Mouse (Mus musculus): ENCODE data around the gene Sgcb. TPM values are rescaled to one million over a fixed set of nuclear protein-coding genes. Genes with fewer than 3 reads are reported as not detected.

Sgcb gene
- polyA plus RNA-seq, 1 experiment, result 48.6 TPM

DNA sequence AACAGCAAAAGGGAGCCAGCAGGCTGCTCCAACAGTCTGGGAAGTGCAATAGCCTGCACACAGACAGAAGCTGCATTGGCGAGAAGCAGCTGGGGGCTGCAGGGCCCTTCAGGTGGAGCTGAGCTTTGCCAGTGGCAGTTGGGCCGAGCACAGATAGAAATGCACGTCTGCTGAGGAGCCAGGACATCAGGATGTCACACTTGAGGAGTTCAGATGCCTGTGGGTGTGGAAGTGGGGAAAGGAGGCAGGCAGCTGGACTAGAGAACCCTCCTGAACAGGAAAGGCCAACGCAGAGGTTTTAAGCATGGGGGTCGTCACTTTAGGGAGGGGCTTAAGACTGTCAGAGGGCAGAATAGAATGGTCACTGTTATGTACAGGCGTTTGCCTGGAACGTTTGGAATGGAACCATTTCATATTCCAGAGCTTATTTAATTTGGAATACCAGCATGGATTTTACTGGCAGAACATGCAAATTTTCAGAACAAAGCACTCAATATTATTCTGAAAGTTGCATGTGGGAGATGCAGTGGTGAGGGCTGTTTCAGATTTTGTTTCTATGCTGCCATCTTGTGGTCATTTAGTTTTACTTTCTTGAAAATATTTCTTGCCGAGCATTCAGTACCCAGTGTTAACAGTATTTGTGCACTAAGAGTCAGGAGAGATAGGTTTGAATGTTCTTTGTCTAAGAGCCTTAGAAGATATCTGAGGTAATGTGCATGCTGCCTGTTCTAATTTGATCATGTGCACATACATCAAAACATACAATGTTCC is 10.1 kb downstream of the Sgcb start:
- no peak overlapping the region for H3K27ac ChIP-seq (ENCODE audit: insufficient read depth, low read length)

DNA sequence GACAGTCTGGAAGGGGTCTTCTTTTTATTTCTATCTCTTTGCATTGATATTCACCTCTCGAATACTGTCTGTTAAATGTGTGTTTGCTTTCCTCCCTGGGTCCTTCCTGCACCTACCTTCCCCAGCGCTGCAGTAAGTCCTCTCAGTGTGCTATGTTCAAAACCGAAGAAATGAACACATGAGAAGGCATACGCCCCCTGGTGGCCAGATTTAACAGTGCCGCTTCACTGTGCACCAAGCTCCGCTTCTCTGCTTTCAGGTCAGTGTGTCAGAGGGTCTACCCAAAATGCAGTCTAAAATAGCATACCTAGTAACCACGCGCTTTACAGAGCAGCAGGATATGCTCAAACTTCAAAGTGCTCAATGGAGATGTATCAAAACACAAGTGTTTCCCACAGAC is 14.4 kb downstream of the Sgcb start:
- H3K4me1 ChIP-seq (ENCODE audit: control insufficient read depth, insufficient read depth, low read length), result peaks cover 2% of the 10 kb centered on the region; the same call in 1 of the 2 replicates
- no peak overlapping the region for H3K27ac ChIP-seq (ENCODE audit: insufficient read depth, low read length)
- peak; percentile 76 for TF ChIP-seq CTCF (IDR thresholded peaks at IDR 0.05; ENCODE audit: extremely low read depth, insufficient read depth, low read length)
- no peak for TF ChIP-seq POLR2A (IDR thresholded peaks at IDR 0.05; ENCODE audit: extremely low read depth, insufficient read depth, low read length)
- no peak overlapping the region for H3K4me3 ChIP-seq (ENCODE audit: insufficient read depth, low read length)

More for the DNA sequence above, 10.1 kb downstream of the Sgcb start:
- H3K4me1 ChIP-seq (ENCODE audit: control insufficient read depth, insufficient read depth, low read length), result peaks cover 2% of the 10 kb centered on the region; the same call in 1 of the 2 replicates
- H3K4me3 ChIP-seq (ENCODE audit: insufficient read depth, low read length), result no peak overlapping the region
- TF ChIP-seq POLR2A (IDR thresholded peaks at IDR 0.05; ENCODE audit: extremely low read depth, insufficient read depth, low read length) (no peak), CTCF (IDR thresholded peaks at IDR 0.05; ENCODE audit: extremely low read depth, insufficient read depth, low read length) (no peak)

DNA sequence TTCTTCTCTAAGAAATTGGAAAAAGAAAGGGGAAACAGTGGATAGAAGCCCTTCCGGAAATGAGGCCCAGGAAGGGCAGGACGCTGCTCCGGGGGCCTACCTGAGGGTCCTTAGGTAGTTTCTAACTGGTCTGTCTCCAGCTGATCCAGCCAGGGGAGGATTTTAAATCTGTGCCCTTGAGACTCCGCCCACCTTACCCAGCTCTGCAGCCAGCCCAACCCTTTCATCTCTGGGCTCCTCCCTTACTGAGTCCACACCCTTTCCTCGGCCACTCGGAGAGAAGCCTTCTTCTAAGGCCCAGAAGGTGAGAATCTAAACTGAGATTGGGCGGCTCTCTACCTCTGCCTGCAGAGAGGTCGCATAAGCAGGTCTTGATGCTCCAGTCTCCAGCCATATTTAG is 15.3 kb downstream of the Sgcb start, which contains the start of gene Lrrc66:
Lrrc66 (minus strand) TSS at position 236 of the 400 bp plus-strand sequence.
- Histone ChIP-seq H3K4me1 (ENCODE audit: control insufficient read depth, insufficient read depth, low read length) (no peaks in the 10 kb centered on the region), H3K4me3 (ENCODE audit: insufficient read depth, low read length) (no peak within 1 kb of the TSS), H3K27ac (ENCODE audit: insufficient read depth, low read length) (no peak within 1 kb of the TSS)
- TF ChIP-seq POLR2A (IDR thresholded peaks at IDR 0.05; ENCODE audit: extremely low read depth, insufficient read depth, low read length) (no peak), CTCF (IDR thresholded peaks at IDR 0.05; ENCODE audit: extremely low read depth, insufficient read depth, low read length) (no peak)

DNA sequence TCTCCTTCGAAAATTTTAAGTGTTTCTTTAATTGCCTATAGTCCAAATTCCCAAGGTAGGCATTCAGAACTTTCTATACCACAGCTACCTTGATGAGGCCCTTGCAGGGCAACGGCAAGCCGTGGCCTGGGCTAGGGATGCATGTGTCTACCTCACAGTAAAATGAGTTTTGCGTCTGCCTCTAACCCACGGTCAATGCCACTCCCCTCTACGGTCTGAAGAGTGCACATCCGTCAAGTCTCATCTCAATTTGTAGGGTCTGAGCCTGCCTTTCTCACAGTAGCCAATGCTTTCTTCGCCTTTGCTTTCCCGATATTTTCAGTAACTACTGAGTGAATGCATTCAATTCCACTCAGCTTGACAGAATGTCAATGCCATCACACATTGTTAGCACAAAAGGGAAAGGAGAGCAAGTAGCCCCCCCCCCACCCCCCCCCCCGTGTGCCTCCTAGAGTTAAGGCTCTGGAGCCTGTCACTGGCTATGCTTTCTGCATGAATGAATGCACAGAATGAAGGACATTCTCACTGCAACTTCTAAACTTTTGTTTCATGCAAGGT is 16.5 kb downstream of the Sgcb start:
- Histone ChIP-seq H3K27ac (ENCODE audit: insufficient read depth, low read length) (no peak overlapping the region), H3K4me3 (ENCODE audit: insufficient read depth, low read length) (no peak overlapping the region), H3K4me1 (ENCODE audit: control insufficient read depth, insufficient read depth, low read length) (no peaks in the 10 kb centered on the region)
- TF ChIP-seq CTCF (IDR thresholded peaks at IDR 0.05; ENCODE audit: extremely low read depth, insufficient read depth, low read length) (no peak), POLR2A (IDR thresholded peaks at IDR 0.05; ENCODE audit: extremely low read depth, insufficient read depth, low read length) (no peak)

DNA sequence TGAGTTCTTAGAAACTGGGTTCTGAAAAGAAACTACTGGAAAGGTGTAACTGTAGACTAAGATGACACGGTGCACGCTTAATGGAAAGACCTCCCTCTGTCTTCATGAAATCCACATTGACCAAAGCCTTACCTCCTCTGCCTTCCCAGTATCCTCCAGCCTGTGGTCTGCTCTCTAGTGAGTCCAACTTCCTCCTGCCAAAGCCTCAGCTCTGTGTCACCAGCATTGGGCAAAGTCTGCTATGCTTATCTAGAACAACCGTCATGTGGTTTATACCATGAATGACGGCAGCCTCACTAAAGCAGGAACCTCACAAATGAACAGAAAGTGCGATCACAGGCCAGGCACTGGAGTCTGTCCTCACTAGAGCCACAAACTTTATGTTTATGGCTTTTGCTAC is 17.4 kb downstream of the Sgcb start:
- no peak overlapping the region for H3K4me3 ChIP-seq (ENCODE audit: insufficient read depth, low read length)
- no peaks in the 10 kb centered on the region for H3K4me1 ChIP-seq (ENCODE audit: control insufficient read depth, insufficient read depth, low read length)
- TF ChIP-seq POLR2A (IDR thresholded peaks at IDR 0.05; ENCODE audit: extremely low read depth, insufficient read depth, low read length) (no peak), CTCF (IDR thresholded peaks at IDR 0.05; ENCODE audit: extremely low read depth, insufficient read depth, low read length) (no peak)
- no peak overlapping the region for H3K27ac ChIP-seq (ENCODE audit: insufficient read depth, low read length)

DNA sequence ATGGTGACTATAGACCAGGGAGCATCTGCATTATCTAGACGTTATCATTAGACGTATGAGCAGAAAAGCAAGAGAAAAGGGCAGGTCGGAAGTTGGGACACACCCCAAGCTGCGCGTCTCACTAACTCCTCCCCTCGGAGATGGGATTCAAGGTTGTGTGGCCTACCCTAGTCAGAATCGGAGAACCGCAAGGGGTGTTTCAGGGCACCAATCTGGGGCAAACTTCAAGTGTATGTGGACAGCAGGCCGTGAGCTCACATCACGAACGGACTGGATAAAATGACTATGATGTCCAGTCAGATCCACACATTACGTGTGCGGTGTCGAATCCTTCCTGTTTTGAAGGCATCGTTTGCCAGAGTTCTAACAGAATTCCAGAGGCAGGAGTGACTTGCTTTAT is 19.6 kb downstream of the Sgcb start:
- H3K4me3 ChIP-seq (ENCODE audit: insufficient read depth, low read length), result no peak overlapping the region
- no peaks in the 10 kb centered on the region for H3K4me1 ChIP-seq (ENCODE audit: control insufficient read depth, insufficient read depth, low read length)
- no peak for TF ChIP-seq POLR2A (IDR thresholded peaks at IDR 0.05; ENCODE audit: extremely low read depth, insufficient read depth, low read length)
- no peak for TF ChIP-seq CTCF (IDR thresholded peaks at IDR 0.05; ENCODE audit: extremely low read depth, insufficient read depth, low read length)

DNA sequence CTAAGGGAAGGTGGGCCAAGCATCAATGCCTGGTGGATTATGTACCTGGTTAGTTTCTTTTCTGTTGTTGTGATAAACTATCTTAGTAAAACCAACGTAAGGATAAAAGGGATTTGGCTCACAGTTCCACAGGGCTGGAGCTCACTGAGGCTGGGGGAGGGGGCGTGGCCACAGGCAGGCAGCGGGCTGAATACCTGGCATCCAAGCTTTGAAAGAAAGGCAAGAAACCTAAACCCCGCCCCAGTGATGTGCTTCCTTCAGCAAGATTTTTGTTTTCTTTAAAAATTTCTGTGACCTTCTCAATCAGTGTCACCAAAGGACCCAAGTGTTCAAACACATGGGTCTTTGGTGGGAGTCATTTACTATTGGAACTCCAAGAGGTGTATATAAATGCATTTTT is 20.0 kb downstream of the Sgcb start:
- H3K27ac ChIP-seq (ENCODE audit: insufficient read depth, low read length), result no peak overlapping the region
- no peaks in the 10 kb centered on the region for H3K4me1 ChIP-seq (ENCODE audit: control insufficient read depth, insufficient read depth, low read length)
- no peak for TF ChIP-seq CTCF (IDR thresholded peaks at IDR 0.05; ENCODE audit: extremely low read depth, insufficient read depth, low read length)
- TF ChIP-seq POLR2A (IDR thresholded peaks at IDR 0.05; ENCODE audit: extremely low read depth, insufficient read depth, low read length), result no peak
- no peak overlapping the region for H3K4me3 ChIP-seq (ENCODE audit: insufficient read depth, low read length)

More for the DNA sequence above, 19.6 kb downstream of the Sgcb start:
- H3K27ac ChIP-seq (ENCODE audit: insufficient read depth, low read length), result no peak overlapping the region

DNA sequence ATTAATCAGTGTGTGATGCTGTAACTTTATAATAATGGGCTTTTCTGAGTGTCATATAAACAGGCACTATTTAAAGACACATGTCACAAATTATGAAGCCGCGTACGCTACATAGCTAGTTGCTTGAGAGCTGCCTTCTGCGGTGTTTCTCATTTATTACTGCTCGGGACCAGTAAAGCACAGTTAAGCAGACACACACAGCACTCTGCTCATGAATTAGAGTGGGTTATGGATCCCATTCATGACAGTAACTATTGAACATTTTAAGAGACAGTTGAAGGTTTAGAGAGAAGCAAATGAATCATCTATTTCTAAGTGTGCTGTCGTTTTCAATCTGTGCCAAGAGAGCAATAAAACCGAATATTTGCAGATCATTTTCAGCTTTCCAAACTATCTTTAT is 20.7 kb downstream of the Sgcb start:
- Histone ChIP-seq H3K4me3 (ENCODE audit: insufficient read depth, low read length) (no peak overlapping the region), H3K27ac (ENCODE audit: insufficient read depth, low read length) (no peak overlapping the region), H3K4me1 (ENCODE audit: control insufficient read depth, insufficient read depth, low read length) (no peaks in the 10 kb centered on the region)
- TF ChIP-seq CTCF (IDR thresholded peaks at IDR 0.05; ENCODE audit: extremely low read depth, insufficient read depth, low read length) (no peak), POLR2A (IDR thresholded peaks at IDR 0.05; ENCODE audit: extremely low read depth, insufficient read depth, low read length) (no peak)

DNA sequence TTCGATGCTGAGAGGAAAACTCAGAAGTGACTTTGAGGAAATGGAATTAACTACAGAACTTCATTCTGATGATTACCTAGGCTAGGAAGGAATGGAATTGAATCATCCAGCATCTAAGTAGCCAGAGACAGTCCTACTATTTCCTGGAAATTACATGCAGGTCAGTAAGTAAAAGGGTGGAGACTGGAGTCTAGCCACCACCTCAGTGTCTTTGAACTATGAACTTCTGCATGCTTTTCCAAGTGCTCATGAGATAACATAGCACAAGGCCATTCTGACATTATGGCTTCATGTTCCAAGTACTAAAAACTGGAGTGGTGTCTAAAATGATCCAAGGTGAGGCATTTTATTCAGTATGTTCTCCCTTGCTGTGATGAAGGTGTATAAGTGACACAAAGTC is 22.1 kb downstream of the Sgcb start:
- Histone ChIP-seq H3K4me1 (ENCODE audit: control insufficient read depth, insufficient read depth, low read length) (no peaks in the 10 kb centered on the region), H3K4me3 (ENCODE audit: insufficient read depth, low read length) (no peak overlapping the region), H3K27ac (ENCODE audit: insufficient read depth, low read length) (no peak overlapping the region)
- TF ChIP-seq CTCF (IDR thresholded peaks at IDR 0.05; ENCODE audit: extremely low read depth, insufficient read depth, low read length), result no peak
- TF ChIP-seq POLR2A (IDR thresholded peaks at IDR 0.05; ENCODE audit: extremely low read depth, insufficient read depth, low read length), result no peak

DNA sequence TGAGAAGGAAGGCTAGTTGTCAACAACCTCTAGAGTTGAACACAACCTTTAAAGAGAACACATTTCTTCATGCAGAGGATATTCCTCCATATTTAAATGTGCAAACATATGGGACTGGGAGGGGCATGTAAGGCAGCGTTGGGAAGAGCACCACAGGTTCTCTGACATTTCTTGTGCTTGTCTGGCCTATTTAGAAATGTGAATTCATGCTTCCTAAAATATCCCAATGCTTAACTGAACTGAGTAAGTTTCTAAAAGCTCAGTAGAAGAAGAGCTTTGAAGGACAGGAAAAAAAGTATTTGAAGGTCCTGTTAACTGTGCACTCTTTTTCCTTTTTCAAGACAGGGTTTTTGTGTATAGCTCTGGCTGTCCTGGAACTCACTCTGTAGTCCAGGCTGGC is 28.6 kb downstream of the Sgcb start:
- no peak overlapping the region for H3K4me3 ChIP-seq (ENCODE audit: insufficient read depth, low read length)
- no peak overlapping the region for H3K27ac ChIP-seq (ENCODE audit: insufficient read depth, low read length)
- peaks cover 1% of the 10 kb centered on the region; the same call in 1 of the 2 replicates for H3K4me1 ChIP-seq (ENCODE audit: control insufficient read depth, insufficient read depth, low read length)
- no peak for TF ChIP-seq CTCF (IDR thresholded peaks at IDR 0.05; ENCODE audit: extremely low read depth, insufficient read depth, low read length)
- no peak for TF ChIP-seq POLR2A (IDR thresholded peaks at IDR 0.05; ENCODE audit: extremely low read depth, insufficient read depth, low read length)
